Mouse (Mus musculus): ENCODE measurements at regions not wholly inside any gene's neighbourhood (a gene's known extent, or its start where the extent isn't known, plus 50 kb on each side); places are given as distances from the start of the nearest gene placed in this dataset.

- no peak overlapping the region for H3K27ac ChIP-seq (ENCODE audit: control insufficient read depth, low read depth, low read length)
- no peak overlapping the region for H3K9ac ChIP-seq (ENCODE audit: control insufficient read depth, low read depth, low read length, poor library complexity, severe bottlenecking)
- DNase-seq (ENCODE audit: low read depth, low spot score) = no peak
- H3K4me1 ChIP-seq (ENCODE audit: control insufficient read depth in 1 of 2, insufficient read depth in 2 of 2, low read length in 2 of 2) = no peaks in the 10 kb centered on the region
- H3K27me3 ChIP-seq (ENCODE audit: control insufficient read depth in 1 of 2, insufficient read depth in 2 of 2, low read length in 2 of 2) = no peaks in the 10 kb centered on the region
- H3K79me2 ChIP-seq (ENCODE audit: control insufficient read depth, insufficient read depth, low read length, poor library complexity) = no peaks in the 10 kb centered on the region
- TF ChIP-seq UBTF (IDR thresholded peaks at IDR 0.05; ENCODE audit: borderline replicate concordance, insufficient read depth, low read depth, low read length) (no peak), ZNF384 (IDR thresholded peaks at IDR 0.05; ENCODE audit: low read depth, low read length) (no peak), MEF2A (IDR thresholded peaks at IDR 0.05; ENCODE audit: extremely low read depth, insufficient replicate concordance, low read depth, low read length, poor library complexity, severe bottlenecking) (no peak), POLR2A (IDR thresholded peaks at IDR 0.05; ENCODE audit: control insufficient read depth in 1 of 2, insufficient read depth in 1 of 2, low read depth in 1 of 2, low read length in 2 of 2, poor library complexity in 1 of 2) (no peak), GATA1 (IDR thresholded peaks at IDR 0.05; ENCODE audit: low read depth, low read length) (no peak), KAT2A (conservative IDR thresholded peaks at IDR 0.05; ENCODE audit: low read depth, low read length) (no peak), POLR2AphosphoS5 (IDR thresholded peaks at IDR 0.05; ENCODE audit: borderline replicate concordance, low read depth, low read length) (no peak), JUND (IDR thresholded peaks at IDR 0.05; ENCODE audit: low read depth, low read length) (no peak), CHD2 (IDR thresholded peaks at IDR 0.05; ENCODE audit: low read length) (no peak), ELF1 (IDR thresholded peaks at IDR 0.05; ENCODE audit: low read depth, low read length) (no peak), ZC3H11A (IDR thresholded peaks at IDR 0.05; ENCODE audit: low read depth, low read length) (no peak), MAX (IDR thresholded peaks at IDR 0.05; ENCODE audit: low read length) (no peak), RAD21 (IDR thresholded peaks at IDR 0.05; ENCODE audit: low read depth, low read length) (no peak), USF1 (IDR thresholded peaks at IDR 0.05; ENCODE audit: low read depth, low read length) (no peak)
- H3K36me3 ChIP-seq (ENCODE audit: control insufficient read depth in 1 of 2, insufficient read depth in 2 of 2, low read length in 2 of 2) = no peaks in the 10 kb centered on the region
- no peaks in the 10 kb centered on the region for H3K9me3 ChIP-seq (replicated peaks; ENCODE audit: insufficient read depth, low read length)
- no peak overlapping the region for H3K4me3 ChIP-seq (ENCODE audit: control insufficient read depth in 1 of 2, insufficient read depth in 1 of 2, low read depth in 2 of 2, low read length in 2 of 2)
Observed at GRCm38 (mm10) chr8:18480081-18480480, 498.0 kb downstream of the Defb40 start.

GRCm38 (mm10) chr8:18478166-18478565 is 499.9 kb downstream of the Defb40 start:
- H3K27me3 ChIP-seq (ENCODE audit: control insufficient read depth in 1 of 2, insufficient read depth in 2 of 2, low read length in 2 of 2) = no peaks in the 10 kb centered on the region

More at GRCm38 (mm10) chr8:18478166-18478565, 499.9 kb downstream of the Defb40 start:
- no peak for TF ChIP-seq MXI1 (IDR thresholded peaks at IDR 0.05; ENCODE audit: low read depth, low read length)
- no peak for TF ChIP-seq MAZ (IDR thresholded peaks at IDR 0.05; ENCODE audit: low read depth, low read length)
- no peak for TF ChIP-seq MAFK (IDR thresholded peaks at IDR 0.05; ENCODE audit: borderline replicate concordance, low read depth, low read length)
- no peak for TF ChIP-seq RCOR1 (IDR thresholded peaks at IDR 0.05; ENCODE audit: low read depth, low read length)
- TF ChIP-seq GABPA (IDR thresholded peaks at IDR 0.05; ENCODE audit: low read depth, low read length) = no peak
- no peak for TF ChIP-seq ZMIZ1 (IDR thresholded peaks at IDR 0.05; ENCODE audit: low read depth, low read length)
- TF ChIP-seq MYB (IDR thresholded peaks at IDR 0.05; ENCODE audit: low read depth, low read length) = no peak
- TF ChIP-seq CHD1 (IDR thresholded peaks at IDR 0.05; ENCODE audit: low read depth, low read length) = no peak
- TF ChIP-seq CTCF (IDR thresholded peaks at IDR 0.05 in 2 of 3, conservative IDR thresholded peaks at IDR 0.05 in 1 of 3; ENCODE audit: control insufficient read depth in 1 of 3, insufficient read depth in 1 of 3, low read depth in 2 of 3, low read length in 3 of 3, poor library complexity in 1 of 3, severe bottlenecking in 1 of 3) = no peak
- TF ChIP-seq TBP (IDR thresholded peaks at IDR 0.05; ENCODE audit: low read depth, low read length) = no peak
- TF ChIP-seq MEF2A (IDR thresholded peaks at IDR 0.05; ENCODE audit: extremely low read depth, insufficient replicate concordance, low read depth, low read length, poor library complexity, severe bottlenecking) = no peak
- TF ChIP-seq GATA1 (IDR thresholded peaks at IDR 0.05; ENCODE audit: low read depth, low read length) = no peak
- TF ChIP-seq TCF12 (IDR thresholded peaks at IDR 0.05; ENCODE audit: low read depth, low read length) = no peak
- no peak for TF ChIP-seq ZC3H11A (IDR thresholded peaks at IDR 0.05; ENCODE audit: low read depth, low read length)
- no peak for TF ChIP-seq TAL1 (IDR thresholded peaks at IDR 0.05; ENCODE audit: low read length)
- DNase-seq (ENCODE audit: low read depth, low spot score) = no peak
- Histone ChIP-seq H3K4me1 (ENCODE audit: control insufficient read depth in 1 of 2, insufficient read depth in 2 of 2, low read length in 2 of 2) (no peaks in the 10 kb centered on the region), H3K36me3 (ENCODE audit: control insufficient read depth in 1 of 2, insufficient read depth in 2 of 2, low read length in 2 of 2) (no peaks in the 10 kb centered on the region), H3K4me3 (ENCODE audit: control insufficient read depth in 1 of 2, insufficient read depth in 1 of 2, low read depth in 2 of 2, low read length in 2 of 2) (no peak overlapping the region), H3K9me3 (replicated peaks; ENCODE audit: insufficient read depth, low read length) (no peaks in the 10 kb centered on the region), H3K9ac (ENCODE audit: control insufficient read depth, low read depth, low read length, poor library complexity, severe bottlenecking) (no peak overlapping the region), H3K79me2 (ENCODE audit: control insufficient read depth, insufficient read depth, low read length, poor library complexity) (no peaks in the 10 kb centered on the region), H3K27ac (ENCODE audit: control insufficient read depth, low read depth, low read length) (no peak overlapping the region)
